Mouse (Mus musculus): ENCODE results near the gene Tnf. TPM values are rescaled to one million over a fixed set of nuclear protein-coding genes. Genes with fewer than 3 reads are reported as not detected.
A peak's percentile ranks its signal among the peaks of the same experiment; 100 is the strongest.

Tnf gene
- total and polyA plus RNA-seq, 3 experiments = 18.8 to 25.2 (median 20.8) TPM

GRCm38 (mm10) chr17:35226561-35227046, 24.8 kb upstream of the Tnf start:
- peaks cover 54 to 79% of the 10 kb centered on the region in 2 experiments for H3K36me3 ChIP-seq (replicated peaks in 1 of 2; ENCODE audit: control insufficient read depth in 1 of 2, insufficient read depth in 1 of 2, low read length in 1 of 2)
- H3K9me3 ChIP-seq (replicated peaks; ENCODE audit: low read length) = no peaks in the 10 kb centered on the region
- in situ Hi-C loops (cut with MboI; ENCODE audit: low pct_ligation_motif_present, low pct_unique_long_range_greater_than_20kb, low sequenced_read_pairs) (no loop called here), dilution Hi-C loops (cut with MboI; ENCODE audit: extremely low pct_ligation_motif_present, extremely low pct_unique_long_range_greater_than_20kb, low sequenced_read_pairs) (no loop called here)
- H3K4me1 ChIP-seq (ENCODE audit: control insufficient read depth in 1 of 2, insufficient read depth in 2 of 2) = peaks cover 20 to 78% of the 10 kb centered on the region in 2 experiments
- H3K27ac ChIP-seq (ENCODE audit: insufficient read depth, low read depth) = 0 out of 2 replicates have a peak overlapping the region, but pooled peaks have one; percentile 36
- no peak overlapping the region for H3K9ac ChIP-seq (ENCODE audit: insufficient read depth, low read depth)
- H3K27me3 ChIP-seq (replicated peaks) = no peaks in the 10 kb centered on the region
- no peak for DNase-seq (ENCODE audit: extremely low read depth)
- H3K79me2 ChIP-seq (replicated peaks; ENCODE audit: control insufficient read depth, extremely low read depth, insufficient read depth, poor library complexity, severe bottlenecking) = peaks cover 11% of the 10 kb centered on the region
- 0 out of 2 replicates have a peak, but pooled peaks have one; percentile 43 for TF ChIP-seq MAFK (IDR thresholded peaks at IDR 0.05; ENCODE audit: insufficient replicate concordance, low read length)
- TF ChIP-seq TCF12 (IDR thresholded peaks at IDR 0.05; ENCODE audit: low read depth, low read length) = peak; percentile 52
- no peak for TF ChIP-seq E2F4 (IDR thresholded peaks at IDR 0.05; ENCODE audit: insufficient replicate concordance, low read depth, low read length)
- no peak for TF ChIP-seq PAX5 (IDR thresholded peaks at IDR 0.05; ENCODE audit: low read length)
- 0 out of 2 replicates have a peak, but pooled peaks have one; percentile 6 for TF ChIP-seq NRF1 (IDR thresholded peaks at IDR 0.05; ENCODE audit: low read depth, low read length)
- no peak for TF ChIP-seq USF2 (conservative IDR thresholded peaks at IDR 0.05; ENCODE audit: low read depth, low read length)
- peak; percentile 53; the same call in 1 of the 2 replicates for TF ChIP-seq MAX (IDR thresholded peaks at IDR 0.05; ENCODE audit: low read length)
- TF ChIP-seq BHLHE40 (IDR thresholded peaks at IDR 0.05; ENCODE audit: low read depth, low read length) = peak; percentile 98
- TF ChIP-seq IRF4 (IDR thresholded peaks at IDR 0.05; ENCODE audit: low read depth, low read length) = peak; percentile 76
- no peak for TF ChIP-seq TBP (conservative IDR thresholded peaks at IDR 0.05; ENCODE audit: low read depth, low read length)
- TF ChIP-seq JUN (IDR thresholded peaks at IDR 0.05; ENCODE audit: insufficient read depth, low read depth, low read length) = peak; percentile 58
- TF ChIP-seq MXI1 (IDR thresholded peaks at IDR 0.05; ENCODE audit: low read depth, low read length) = peak; percentile 24; the same call in 1 of the 2 replicates
- TF ChIP-seq ELF1 (IDR thresholded peaks at IDR 0.05; ENCODE audit: low read depth, low read length) = peak; percentile 30; the same call in 1 of the 2 replicates
- TF ChIP-seq ZNF384 (IDR thresholded peaks at IDR 0.05; ENCODE audit: low read depth, low read length) = no peak
- TF ChIP-seq RCOR1 (conservative IDR thresholded peaks at IDR 0.05; ENCODE audit: low read depth, low read length) = 0 out of 2 replicates have a peak, but pooled peaks have one; percentile 48
- TF ChIP-seq MEF2A (IDR thresholded peaks at IDR 0.05; ENCODE audit: borderline replicate concordance, low read depth, low read length) = peak; percentile 79
- peak; percentile 14; the same call in 1 of the 2 replicates for TF ChIP-seq SMC3 (IDR thresholded peaks at IDR 0.05; ENCODE audit: low read depth, low read length)
- TF ChIP-seq ZKSCAN1 (IDR thresholded peaks at IDR 0.05; ENCODE audit: borderline replicate concordance, low read depth, low read length) = no peak
- TF ChIP-seq MYC (IDR thresholded peaks at IDR 0.05; ENCODE audit: low read depth, low read length) = peak; percentile 74
- peak; percentile 78 for TF ChIP-seq EP300 (IDR thresholded peaks at IDR 0.05; ENCODE audit: low read length)
- no peak for TF ChIP-seq GABPA (IDR thresholded peaks at IDR 0.05; ENCODE audit: insufficient replicate concordance, low read depth, low read length)
- TF ChIP-seq NELFE (IDR thresholded peaks at IDR 0.05; ENCODE audit: low read depth, low read length) = no peak
- peak; percentile 85 for TF ChIP-seq ETS1 (conservative IDR thresholded peaks at IDR 0.05; ENCODE audit: low read depth, low read length)
- TF ChIP-seq HCFC1 (IDR thresholded peaks at IDR 0.05; ENCODE audit: low read depth, low read length) = no peak
- TF ChIP-seq JUND (conservative IDR thresholded peaks at IDR 0.05; ENCODE audit: low read depth, low read length) = peak; percentile 78
- TF ChIP-seq CTCF (conservative IDR thresholded peaks at IDR 0.05 in 1 of 2, IDR thresholded peaks at IDR 0.05 in 1 of 2; ENCODE audit: low read depth in 2 of 2, low read length in 2 of 2) = peak in 1 of 2 experiments; percentile 47; a peak in 2 of 4 replicates
- TF ChIP-seq POLR2A (IDR thresholded peaks at IDR 0.05; ENCODE audit: low read depth, low read length) = no peak
- TF ChIP-seq USF1 (IDR thresholded peaks at IDR 0.05; ENCODE audit: low read depth, low read length) = no peak
- TF ChIP-seq KAT2A (IDR thresholded peaks at IDR 0.05; ENCODE audit: insufficient replicate concordance, low read length) = no peak
- TF ChIP-seq MAZ (IDR thresholded peaks at IDR 0.05; ENCODE audit: low read depth, low read length) = no peak
- no peak for TF ChIP-seq ZC3H11A (IDR thresholded peaks at IDR 0.05; ENCODE audit: low read depth, low read length)
- TF ChIP-seq RAD21 (IDR thresholded peaks at IDR 0.05; ENCODE audit: low read depth, low read length) = no peak; the same call in 1 of the 2 replicates
- no peak for TF ChIP-seq CHD1 (IDR thresholded peaks at IDR 0.05; ENCODE audit: low read depth, low read length)
- TF ChIP-seq POLR2AphosphoS2 (IDR thresholded peaks at IDR 0.05; ENCODE audit: low read depth, low read length) = no peak
- TF ChIP-seq CHD2 (IDR thresholded peaks at IDR 0.05; ENCODE audit: low read length) = peak; percentile 25; the same call in 1 of the 2 replicates
- TF ChIP-seq UBTF (IDR thresholded peaks at IDR 0.05; ENCODE audit: low read depth, low read length) = peak; percentile 71; the same call in 1 of the 2 replicates
- TF ChIP-seq ZMIZ1 (IDR thresholded peaks at IDR 0.05; ENCODE audit: low read depth, low read length) = no peak
- TF ChIP-seq SIN3A (IDR thresholded peaks at IDR 0.05; ENCODE audit: low read length) = peak; percentile 60; the same call in 1 of the 2 replicates
- H3K4me3 ChIP-seq (replicated peaks in 1 of 3; ENCODE audit: low read depth in 2 of 3, low read length in 2 of 3, poor library complexity in 1 of 3) = no peak overlapping the region
- peak overlapping the region; percentile 37 for H3K4me2 ChIP-seq (ENCODE audit: insufficient read depth, low read depth, poor library complexity, severe bottlenecking)

All from CH12.LX (cell line).